Mouse (Mus musculus) spleen, adult 2 months (tissue): Measurements from ENCODE around the gene Dll4.

Experiments
- CTCF ChIP-seq: fragments of 200-500 bp; IDR thresholded peaks from 2 replicates; pipeline ENCODE4 v1.5.1; 2011; ENCODE audit warnings: mild to moderate bottlenecking, inconsistent platforms; ENCODE audit not compliant: insufficient read depth, insufficient read length, insufficient replicate concordance; ENCODE audit errors: extremely low read depth
- POLR2A ChIP-seq: fragments of 200-500 bp; IDR thresholded peaks from 2 replicates; pipeline ENCODE4 v1.6.1; 2011; ENCODE audit warnings: low read depth, low read length, inconsistent platforms

- TF ChIP-seq CTCF (no peak), POLR2A (no peak)
These were observed 52.2 kb downstream of the Dll4 start for GRCm38 (mm10) chr2:119377826-119378225.
